In the genomic region with DNA sequence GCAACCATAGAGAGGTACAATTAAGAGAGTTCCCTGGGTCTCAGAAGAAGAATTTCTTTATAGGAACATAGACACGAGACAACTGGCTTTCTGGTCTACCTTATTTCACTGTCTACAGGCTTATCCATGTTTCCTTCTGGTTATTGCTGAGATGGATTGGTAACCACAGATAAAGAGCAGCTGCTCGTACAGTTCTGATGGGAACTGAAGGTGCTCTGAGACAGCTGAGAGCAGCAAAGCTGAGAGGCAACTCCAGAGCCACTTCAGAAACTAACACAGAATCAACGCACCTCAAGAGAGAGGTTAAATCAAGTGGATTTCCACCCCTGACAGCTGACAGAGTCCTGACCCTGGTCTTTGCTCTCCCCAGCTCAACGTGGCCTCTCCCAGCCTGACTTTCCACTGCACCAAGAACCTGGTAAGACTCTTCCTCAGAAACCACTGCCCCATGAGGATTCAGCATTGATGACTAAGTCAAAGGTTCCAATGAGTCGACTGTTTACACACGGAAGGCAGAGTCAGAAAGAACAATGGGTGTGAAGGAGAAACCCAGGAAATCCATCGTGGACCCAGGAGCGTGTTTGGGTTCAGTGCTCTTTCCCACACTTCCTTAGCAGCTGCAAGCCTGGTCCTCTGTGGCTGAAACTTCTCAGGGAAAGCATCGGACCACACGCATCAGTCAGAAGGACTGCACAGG, we compare ENCODE assay signal across 27 mouse cellular contexts.
"Had no signal": no experiment of that assay in that cellular context is flagged by ENCODE, and none has a peak within 500 bp of the region (broad histone marks: within the 10 kb centered on the region; RNA-seq: fewer than 3 reads in every experiment).

No protein-coding gene starts in this region.

- H3K4me1 ChIP-seq: heart, embryonic 10.5 days; heart, embryonic 13.5 days; heart, embryonic 15.5 days; hindbrain, embryonic 13.5 days; hindbrain, embryonic 15.5 days; kidney, embryonic 15.5 days; limb, embryonic 10.5 days; limb, embryonic 12.5 days; liver, embryonic 13.5 days; liver, embryonic 15.5 days had no signal

- DNase-seq: gastrocnemius, postnatal 14 days; gastrocnemius, postnatal 36 days; heart, adult 18-20 months; heart, postnatal 14 days; heart, postnatal 36 days; kidney, adult 11 months; kidney, adult 2 months; kidney, adult 9 months; kidney, postnatal 14 days; kidney, postnatal 36 days; layer of hippocampus, adult 9-11 months; layer of hippocampus, postnatal 36 days; liver; liver, embryonic 13.5 days had no signal

- ATAC-seq: hindbrain, postnatal 0 days had no signal

- H3K9ac ChIP-seq: heart, embryonic 13.5 days; heart, embryonic 15.5 days; hindbrain, embryonic 13.5 days; hindbrain, embryonic 15.5 days; kidney, embryonic 15.5 days; limb, embryonic 12.5 days; liver, embryonic 13.5 days; liver, embryonic 15.5 days had no signal

- H3K27ac ChIP-seq: heart, embryonic 10.5 days; heart, embryonic 13.5 days; heart, embryonic 15.5 days; hindbrain, embryonic 13.5 days; hindbrain, embryonic 15.5 days; hindbrain, postnatal 0 days; kidney, embryonic 15.5 days; kidney, postnatal 0 days; left cerebral cortex, adult 2 months; limb, embryonic 10.5 days; limb, embryonic 12.5 days; liver, embryonic 13.5 days; liver, embryonic 15.5 days had no signal

- H3K36me3 ChIP-seq: heart, embryonic 10.5 days; heart, embryonic 13.5 days; heart, embryonic 15.5 days; hindbrain, embryonic 13.5 days; hindbrain, embryonic 15.5 days; kidney, embryonic 15.5 days; limb, embryonic 10.5 days; limb, embryonic 12.5 days; liver, embryonic 13.5 days; liver, embryonic 15.5 days had no signal

- H3K4me3 ChIP-seq: heart, embryonic 10.5 days; heart, embryonic 13.5 days; heart, embryonic 15.5 days; hindbrain, embryonic 13.5 days; hindbrain, embryonic 15.5 days; kidney, embryonic 15.5 days; left cerebral cortex, adult 2 months; limb, embryonic 10.5 days; limb, embryonic 12.5 days; liver, embryonic 13.5 days; liver, embryonic 15.5 days had no signal

- H3K27me3 ChIP-seq: heart, embryonic 13.5 days; heart, embryonic 15.5 days; hindbrain, embryonic 13.5 days; hindbrain, embryonic 15.5 days; kidney, embryonic 15.5 days; limb, embryonic 12.5 days; liver, embryonic 13.5 days; liver, embryonic 15.5 days had no signal

- H3K9me3 ChIP-seq: heart, embryonic 10.5 days; heart, embryonic 15.5 days; kidney, embryonic 15.5 days; limb, embryonic 10.5 days; liver, embryonic 13.5 days; liver, embryonic 15.5 days had no signal

- H3K4me2 ChIP-seq: heart, embryonic 13.5 days; heart, embryonic 15.5 days; hindbrain, embryonic 13.5 days; hindbrain, embryonic 15.5 days; kidney, embryonic 15.5 days; limb, embryonic 12.5 days; liver, embryonic 11.5 days; liver, embryonic 13.5 days; liver, embryonic 15.5 days had no signal
